Mouse (Mus musculus): ENCODE measurements around the gene Aff3. TPM values are rescaled to one million over a fixed set of nuclear protein-coding genes. Genes with fewer than 3 reads are reported as not detected.

Gene Aff3
- total and polyA plus RNA-seq, 2 experiments from 2014 or later = 1.1 to 1.9 TPM

DNA sequence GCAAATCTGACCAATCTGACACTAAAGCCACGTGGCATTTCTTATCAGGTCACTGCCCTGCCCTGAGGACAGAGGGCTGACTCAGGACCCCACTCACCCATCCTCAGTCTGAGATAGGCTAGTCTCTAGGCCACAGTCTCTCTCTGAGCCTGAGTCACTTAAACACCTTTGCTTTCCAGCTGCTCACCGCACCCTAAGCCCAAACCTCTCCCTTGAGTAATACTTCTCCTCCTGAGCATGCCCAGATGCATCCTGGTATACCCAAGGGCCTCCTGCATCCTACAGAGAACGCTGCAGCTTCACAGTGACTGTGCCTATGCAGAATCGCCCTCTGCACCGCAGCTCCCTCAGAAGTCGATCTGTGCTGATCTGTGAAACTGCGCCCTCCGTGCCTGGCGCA is 117.1 kb downstream of the Aff3 start:
- Histone ChIP-seq H3K4me2 (ENCODE audit: low read depth, low read length) (no peak overlapping the region), H3K4me1 (ENCODE audit: control insufficient read depth, insufficient read depth) (0 out of 2 replicates have a peak, but pooled peaks cover 4% of the 10 kb centered on the region), H3K9me3 (replicated peaks; ENCODE audit: control insufficient read depth, low read length) (no peaks in the 10 kb centered on the region), H3K27me3 (ENCODE audit: control insufficient read depth, insufficient read depth, low read length) (no peaks in the 10 kb centered on the region), H3K9ac (replicated peaks; ENCODE audit: low read depth, low read length) (no peak overlapping the region), H3K27ac (ENCODE audit: low read depth) (no peak overlapping the region), H3K4me3 (ENCODE audit: low read depth, low read length) (no peak overlapping the region), H3K36me3 (replicated peaks; ENCODE audit: control insufficient read depth, insufficient read depth, low read length) (no peaks in the 10 kb centered on the region)
- no peak for ATAC-seq (ENCODE audit: insufficient read depth, low read depth)
- TF ChIP-seq CTCF (IDR thresholded peaks at IDR 0.05; ENCODE audit: low read depth) (no peak), EP300 (IDR thresholded peaks at IDR 0.05; ENCODE audit: low read depth) (no peak)
- WGBS = 84% methylated on average over 9 of the region's 9 CpGs
- DNase-seq (ENCODE audit: low spot score) = no peak

DNA sequence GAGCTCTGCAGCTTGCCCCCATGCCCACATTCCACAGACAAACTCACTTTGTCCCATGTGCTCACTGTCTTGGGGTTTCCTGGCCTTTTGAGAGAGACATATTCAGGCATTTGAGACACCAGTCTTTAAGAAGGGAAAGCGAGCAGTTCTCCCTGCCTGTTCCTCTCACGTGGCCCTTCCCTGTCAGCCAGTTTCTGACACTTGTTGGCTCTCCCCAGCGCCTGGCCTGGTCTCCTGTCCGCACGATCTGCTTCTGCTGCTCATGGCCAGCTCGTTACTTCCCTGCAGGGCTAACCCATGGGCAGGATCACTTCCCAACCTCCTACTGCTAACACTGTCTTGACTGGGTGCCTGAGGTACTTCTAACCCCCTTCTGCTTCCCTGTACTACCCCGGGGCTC is 118.1 kb downstream of the Aff3 start:
- Histone ChIP-seq H3K27me3 (ENCODE audit: control insufficient read depth, insufficient read depth, low read length) (no peaks in the 10 kb centered on the region), H3K9me3 (replicated peaks; ENCODE audit: control insufficient read depth, low read length) (no peaks in the 10 kb centered on the region), H3K4me2 (ENCODE audit: low read depth, low read length) (no peak overlapping the region), H3K27ac (ENCODE audit: low read depth) (no peak overlapping the region), H3K36me3 (replicated peaks; ENCODE audit: control insufficient read depth, insufficient read depth, low read length) (no peaks in the 10 kb centered on the region), H3K4me1 (ENCODE audit: control insufficient read depth, insufficient read depth) (0 out of 2 replicates have a peak, but pooled peaks cover 4% of the 10 kb centered on the region), H3K4me3 (ENCODE audit: low read depth, low read length) (no peak overlapping the region), H3K9ac (replicated peaks; ENCODE audit: low read depth, low read length) (no peak overlapping the region)
- DNase-seq (ENCODE audit: low spot score) = no peak
- no peak for TF ChIP-seq EP300 (IDR thresholded peaks at IDR 0.05; ENCODE audit: low read depth)
- TF ChIP-seq CTCF (IDR thresholded peaks at IDR 0.05; ENCODE audit: low read depth) = no peak
- WGBS = 35% methylated on average over 7 of the region's 7 CpGs
- ATAC-seq (ENCODE audit: insufficient read depth, low read depth) = no peak

DNA sequence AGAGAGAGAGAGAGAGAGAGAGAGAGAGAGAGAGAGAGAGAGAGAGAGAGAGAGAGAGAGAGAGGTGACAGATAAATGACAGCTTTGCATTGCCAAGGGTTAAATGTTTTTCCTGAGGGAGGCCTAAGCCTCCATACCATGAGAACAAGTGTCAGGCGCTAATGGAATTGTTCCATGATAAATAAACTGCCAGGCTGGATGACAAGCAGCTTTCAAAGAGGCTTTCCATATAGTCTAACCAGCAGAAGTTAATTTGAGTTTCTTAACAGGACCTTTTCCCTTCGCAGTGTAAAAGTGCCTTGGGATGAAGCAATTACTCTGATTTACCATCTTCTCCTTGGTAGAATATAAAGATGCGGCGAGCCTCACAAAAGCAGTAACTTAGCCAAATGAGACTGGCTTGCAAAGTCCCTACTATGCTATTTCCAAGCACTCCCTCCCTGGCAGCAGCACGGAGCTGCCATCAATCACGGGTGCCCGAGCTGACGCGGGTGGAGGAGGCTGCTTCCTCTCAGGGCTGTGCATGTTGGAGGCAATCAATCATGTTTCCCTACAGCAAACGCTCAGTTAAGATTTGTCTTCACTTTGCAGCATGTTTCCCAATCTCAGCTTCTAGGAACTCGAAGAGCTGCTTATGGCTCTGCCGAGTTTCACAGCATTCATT is 119.3 kb downstream of the Aff3 start:
- no peaks in the 10 kb centered on the region for H3K27me3 ChIP-seq (ENCODE audit: control insufficient read depth, insufficient read depth, low read length)
- H3K4me3 ChIP-seq (ENCODE audit: low read depth, low read length) = no peak overlapping the region
- 0 out of 2 replicates have a peak, but pooled peaks cover 4% of the 10 kb centered on the region for H3K4me1 ChIP-seq (ENCODE audit: control insufficient read depth, insufficient read depth)
- no peak overlapping the region for H3K27ac ChIP-seq (ENCODE audit: low read depth)
- H3K4me2 ChIP-seq (ENCODE audit: low read depth, low read length) = no peak overlapping the region
- 30% methylated on average over 12 of the region's 12 CpGs for WGBS
- no peaks in the 10 kb centered on the region for H3K36me3 ChIP-seq (replicated peaks; ENCODE audit: control insufficient read depth, insufficient read depth, low read length)
- no peak overlapping the region for H3K9ac ChIP-seq (replicated peaks; ENCODE audit: low read depth, low read length)
- TF ChIP-seq CTCF (IDR thresholded peaks at IDR 0.05; ENCODE audit: low read depth) (no peak), EP300 (IDR thresholded peaks at IDR 0.05; ENCODE audit: low read depth) (no peak)
- no peaks in the 10 kb centered on the region for H3K9me3 ChIP-seq (replicated peaks; ENCODE audit: control insufficient read depth, low read length)
- no peak for DNase-seq (ENCODE audit: low spot score)
- no peak for ATAC-seq (ENCODE audit: insufficient read depth, low read depth)

DNA sequence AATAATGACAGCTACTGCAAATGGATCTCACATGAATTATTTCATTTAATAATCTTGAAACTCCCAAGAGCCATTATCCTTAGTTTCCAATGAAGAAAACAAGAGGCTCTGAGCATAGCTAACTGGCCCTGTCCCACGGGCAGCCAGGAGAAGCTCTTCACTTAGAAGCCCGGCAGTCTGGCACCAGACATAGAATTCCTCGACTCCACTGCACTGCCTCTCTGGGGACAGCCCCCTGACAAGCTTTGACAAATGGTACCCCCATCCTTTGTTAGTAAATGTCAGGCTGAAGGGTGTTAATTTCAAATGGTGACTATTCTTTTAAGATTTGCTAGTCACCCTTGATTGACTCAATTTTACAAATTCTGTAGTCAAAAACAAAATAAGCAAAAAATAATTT is 120.3 kb downstream of the Aff3 start:
- WGBS = 32% methylated on average over 3 of the region's 3 CpGs
- TF ChIP-seq EP300 (IDR thresholded peaks at IDR 0.05; ENCODE audit: low read depth) (no peak), CTCF (IDR thresholded peaks at IDR 0.05; ENCODE audit: low read depth) (no peak)
- Histone ChIP-seq H3K36me3 (replicated peaks; ENCODE audit: control insufficient read depth, insufficient read depth, low read length) (no peaks in the 10 kb centered on the region), H3K9ac (replicated peaks; ENCODE audit: low read depth, low read length) (no peak overlapping the region), H3K4me1 (ENCODE audit: control insufficient read depth, insufficient read depth) (0 out of 2 replicates have a peak, but pooled peaks cover 4% of the 10 kb centered on the region), H3K9me3 (replicated peaks; ENCODE audit: control insufficient read depth, low read length) (no peaks in the 10 kb centered on the region), H3K4me3 (ENCODE audit: low read depth, low read length) (no peak overlapping the region), H3K4me2 (ENCODE audit: low read depth, low read length) (no peak overlapping the region), H3K27ac (ENCODE audit: low read depth) (no peak overlapping the region), H3K27me3 (ENCODE audit: control insufficient read depth, insufficient read depth, low read length) (no peaks in the 10 kb centered on the region)
- ATAC-seq (ENCODE audit: insufficient read depth, low read depth) (no peak), DNase-seq (ENCODE audit: low spot score) (no peak)

DNA sequence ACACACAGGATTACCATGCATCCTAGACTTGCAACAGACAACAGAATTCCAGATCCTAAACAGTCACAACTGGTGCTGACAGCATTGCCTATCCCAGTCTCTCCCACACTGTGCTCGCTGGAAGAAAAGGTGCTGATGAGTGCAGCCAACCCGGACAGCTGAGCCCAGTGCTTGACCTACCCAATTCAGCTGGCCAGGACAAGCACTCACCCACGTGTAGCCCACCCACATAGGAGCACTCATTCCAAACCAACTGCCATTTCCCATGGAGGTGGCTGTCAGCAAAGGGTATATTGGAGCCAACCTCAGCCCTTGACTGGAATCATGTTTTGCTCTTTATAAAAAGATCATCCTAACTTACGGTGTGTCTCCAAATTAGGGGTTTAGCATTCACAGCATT is 123.2 kb downstream of the Aff3 start:
- no peak for DNase-seq (ENCODE audit: low spot score)

More for the DNA sequence above, 123.2 kb downstream of the Aff3 start:
- Histone ChIP-seq H3K4me1 (ENCODE audit: control insufficient read depth, insufficient read depth) (0 out of 2 replicates have a peak, but pooled peaks cover 3% of the 10 kb centered on the region), H3K9ac (replicated peaks; ENCODE audit: low read depth, low read length) (no peak overlapping the region), H3K27ac (ENCODE audit: low read depth) (no peak overlapping the region), H3K4me3 (ENCODE audit: low read depth, low read length) (no peak overlapping the region), H3K36me3 (replicated peaks; ENCODE audit: control insufficient read depth, insufficient read depth, low read length) (no peaks in the 10 kb centered on the region), H3K4me2 (ENCODE audit: low read depth, low read length) (no peak overlapping the region), H3K27me3 (ENCODE audit: control insufficient read depth, insufficient read depth, low read length) (no peaks in the 10 kb centered on the region), H3K9me3 (replicated peaks; ENCODE audit: control insufficient read depth, low read length) (no peaks in the 10 kb centered on the region)
- TF ChIP-seq EP300 (IDR thresholded peaks at IDR 0.05; ENCODE audit: low read depth) = no peak
- no peak for TF ChIP-seq CTCF (IDR thresholded peaks at IDR 0.05; ENCODE audit: low read depth)
- no peak for ATAC-seq (ENCODE audit: insufficient read depth, low read depth)
- 51% methylated on average over 4 of the region's 4 CpGs for WGBS

All from heart, postnatal 0 days (tissue).